Mouse (Mus musculus): ENCODE measurements around the gene Frmpd2. TPM values are rescaled to one million over a fixed set of nuclear protein-coding genes. Genes with fewer than 3 reads are reported as not detected.
"Not testable (repeated sequence)": the region's sequence is repeated elsewhere in the genome, so short reads cannot be mapped to it uniquely, and the experiment has no call there.

The Frmpd2 gene
- polyA plus RNA-seq (2011; ENCODE audit: insufficient read depth, insufficient read length, low read depth, missing spikeins): 11.2 and 12.4 TPM in 2 replicates

DNA sequence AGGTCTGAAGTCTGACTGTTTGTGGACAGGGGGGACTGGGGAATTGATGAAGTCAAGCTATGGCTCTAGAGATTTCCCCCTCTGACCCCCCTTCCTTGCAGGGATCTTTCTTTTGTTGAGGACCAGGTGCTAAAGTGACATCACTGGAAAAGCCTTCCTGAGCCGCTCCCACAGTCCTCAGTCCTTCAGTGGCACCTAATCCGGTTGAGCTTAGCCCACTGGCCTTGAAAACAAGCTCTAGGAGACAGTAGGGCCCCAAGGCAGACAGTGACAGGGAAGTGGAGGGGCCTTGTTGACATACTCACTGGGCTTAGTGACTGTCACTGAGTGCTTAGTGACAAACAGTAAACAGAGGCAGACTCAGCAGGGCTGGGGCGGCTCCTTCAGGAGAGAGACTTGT lies at the start of gene Frmpd2:
Gene Frmpd2 (plus strand): TSS at position 366 of the 400 bp plus-strand sequence.
- no peak within 1 kb of the TSS for H3K27ac ChIP-seq (ENCODE audit: insufficient read depth, low read length)
- no peaks in the 10 kb centered on the region for H3K36me3 ChIP-seq (ENCODE audit: control insufficient read depth, insufficient read depth, low read length, poor library complexity, severe bottlenecking)
- no peaks in the 10 kb centered on the region; the same call in 1 of the 2 replicates for H3K27me3 ChIP-seq (ENCODE audit: control insufficient read depth, insufficient read depth, low read length, poor library complexity, severe bottlenecking)
- no peak for TF ChIP-seq POLR2A (IDR thresholded peaks at IDR 0.05; ENCODE audit: insufficient read depth, low read length)
- no peak for TF ChIP-seq EP300 (IDR thresholded peaks at IDR 0.05; ENCODE audit: insufficient read depth, low read depth, low read length)
- no peak for TF ChIP-seq CTCF (IDR thresholded peaks at IDR 0.05; ENCODE audit: low read depth, low read length)
- no peaks in the 10 kb centered on the region for H3K4me1 ChIP-seq (ENCODE audit: control insufficient read depth, insufficient read depth, low read length)
- no peak within 1 kb of the TSS for H3K9ac ChIP-seq (ENCODE audit: low read depth, poor library complexity, severe bottlenecking)
- H3K4me3 ChIP-seq (ENCODE audit: low read depth, low read length): no peak within 1 kb of the TSS
- H3K9me3 ChIP-seq (replicated peaks; ENCODE audit: control insufficient read depth, insufficient read depth, low read length, poor library complexity, severe bottlenecking): no peaks in the 10 kb centered on the region

GRCm38 (mm10) chr14:33423003-33423402 lies 48.5 kb upstream of the Frmpd2 start:
- Histone ChIP-seq H3K9ac (ENCODE audit: low read depth, poor library complexity, severe bottlenecking) (no peak overlapping the region), H3K4me1 (ENCODE audit: control insufficient read depth, insufficient read depth, low read length) (no peaks in the 10 kb centered on the region), H3K27me3 (ENCODE audit: control insufficient read depth, insufficient read depth, low read length, poor library complexity, severe bottlenecking) (no peaks in the 10 kb centered on the region), H3K9me3 (replicated peaks; ENCODE audit: control insufficient read depth, insufficient read depth, low read length, poor library complexity, severe bottlenecking) (no peaks in the 10 kb centered on the region; the same call in 1 of the 2 replicates), H3K36me3 (ENCODE audit: control insufficient read depth, insufficient read depth, low read length, poor library complexity, severe bottlenecking) (no peaks in the 10 kb centered on the region), H3K4me3 (ENCODE audit: low read depth, low read length) (no peak overlapping the region), H3K27ac (ENCODE audit: insufficient read depth, low read length) (no peak overlapping the region)
- TF ChIP-seq EP300 (IDR thresholded peaks at IDR 0.05; ENCODE audit: insufficient read depth, low read depth, low read length) (no peak), POLR2A (IDR thresholded peaks at IDR 0.05; ENCODE audit: insufficient read depth, low read length) (no peak), CTCF (IDR thresholded peaks at IDR 0.05; ENCODE audit: low read depth, low read length) (no peak)

DNA sequence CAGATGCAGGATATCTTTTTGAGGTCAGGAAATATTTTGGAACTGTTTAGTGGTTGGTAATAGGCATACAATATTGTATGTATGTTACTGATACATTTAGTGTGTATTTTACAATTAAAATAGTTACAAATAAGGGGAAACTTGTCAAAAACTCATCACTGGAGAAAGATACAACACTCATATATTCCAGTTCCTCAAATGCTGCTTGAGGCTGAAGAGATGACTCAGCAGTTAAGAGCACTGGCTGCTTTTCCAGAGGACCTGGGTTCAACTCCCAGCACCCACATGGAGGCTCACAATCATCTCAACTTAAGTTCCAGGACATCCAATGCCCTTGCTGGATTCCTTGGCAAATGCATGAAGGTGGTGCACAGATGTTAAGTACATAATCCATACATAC lies 47.4 kb upstream of the Frmpd2 start:
- Histone ChIP-seq H3K4me1 (ENCODE audit: control insufficient read depth, insufficient read depth, low read length) (no peaks in the 10 kb centered on the region), H3K27me3 (ENCODE audit: control insufficient read depth, insufficient read depth, low read length, poor library complexity, severe bottlenecking) (no peaks in the 10 kb centered on the region), H3K36me3 (ENCODE audit: control insufficient read depth, insufficient read depth, low read length, poor library complexity, severe bottlenecking) (no peaks in the 10 kb centered on the region), H3K9me3 (replicated peaks; ENCODE audit: control insufficient read depth, insufficient read depth, low read length, poor library complexity, severe bottlenecking) (no peaks in the 10 kb centered on the region; the same call in 1 of the 2 replicates), H3K27ac (ENCODE audit: insufficient read depth, low read length) (no peak overlapping the region), H3K9ac (ENCODE audit: low read depth, poor library complexity, severe bottlenecking) (no peak overlapping the region), H3K4me3 (ENCODE audit: low read depth, low read length) (no peak overlapping the region)
- TF ChIP-seq CTCF (IDR thresholded peaks at IDR 0.05; ENCODE audit: low read depth, low read length) (no peak), POLR2A (IDR thresholded peaks at IDR 0.05; ENCODE audit: insufficient read depth, low read length) (no peak), EP300 (IDR thresholded peaks at IDR 0.05; ENCODE audit: insufficient read depth, low read depth, low read length) (no peak)

GRCm38 (mm10) chr14:33432485-33432884 lies 39.0 kb upstream of the Frmpd2 start:
- H3K4me1 ChIP-seq (ENCODE audit: control insufficient read depth, insufficient read depth, low read length); H3K4me3 ChIP-seq (ENCODE audit: low read depth, low read length); H3K27ac ChIP-seq (ENCODE audit: insufficient read depth, low read length); H3K9ac ChIP-seq (ENCODE audit: low read depth, poor library complexity, severe bottlenecking); H3K36me3 ChIP-seq (ENCODE audit: control insufficient read depth, insufficient read depth, low read length, poor library complexity, severe bottlenecking); H3K9me3 ChIP-seq (replicated peaks; ENCODE audit: control insufficient read depth, insufficient read depth, low read length, poor library complexity, severe bottlenecking); H3K27me3 ChIP-seq (ENCODE audit: control insufficient read depth, insufficient read depth, low read length, poor library complexity, severe bottlenecking): not testable (repeated sequence)

GRCm38 (mm10) chr14:33443780-33444179 lies 27.7 kb upstream of the Frmpd2 start:
- Histone ChIP-seq H3K9ac (ENCODE audit: low read depth, poor library complexity, severe bottlenecking) (no peak overlapping the region), H3K27ac (ENCODE audit: insufficient read depth, low read length) (no peak overlapping the region), H3K4me3 (ENCODE audit: low read depth, low read length) (no peak overlapping the region), H3K27me3 (ENCODE audit: control insufficient read depth, insufficient read depth, low read length, poor library complexity, severe bottlenecking) (peaks cover 2% of the 10 kb centered on the region; the same call in 1 of the 2 replicates), H3K9me3 (replicated peaks; ENCODE audit: control insufficient read depth, insufficient read depth, low read length, poor library complexity, severe bottlenecking) (no peaks in the 10 kb centered on the region), H3K4me1 (ENCODE audit: control insufficient read depth, insufficient read depth, low read length) (peaks cover 1% of the 10 kb centered on the region), H3K36me3 (ENCODE audit: control insufficient read depth, insufficient read depth, low read length, poor library complexity, severe bottlenecking) (no peaks in the 10 kb centered on the region)
- no peak for TF ChIP-seq CTCF (IDR thresholded peaks at IDR 0.05; ENCODE audit: low read depth, low read length)
- TF ChIP-seq POLR2A (IDR thresholded peaks at IDR 0.05; ENCODE audit: insufficient read depth, low read length): no peak
- no peak for TF ChIP-seq EP300 (IDR thresholded peaks at IDR 0.05; ENCODE audit: insufficient read depth, low read depth, low read length)

- Histone ChIP-seq H3K9me3 (replicated peaks; ENCODE audit: control insufficient read depth, insufficient read depth, low read length, poor library complexity, severe bottlenecking) (no peaks in the 10 kb centered on the region), H3K9ac (ENCODE audit: low read depth, poor library complexity, severe bottlenecking) (peak overlapping the region; percentile 94), H3K4me3 (ENCODE audit: low read depth, low read length) (peak overlapping the region; percentile 96; the same call in 1 of the 2 replicates), H3K4me1 (ENCODE audit: control insufficient read depth, insufficient read depth, low read length) (peaks cover 1% of the 10 kb centered on the region), H3K27ac (ENCODE audit: insufficient read depth, low read length) (no peak overlapping the region), H3K36me3 (ENCODE audit: control insufficient read depth, insufficient read depth, low read length, poor library complexity, severe bottlenecking) (no peaks in the 10 kb centered on the region), H3K27me3 (ENCODE audit: control insufficient read depth, insufficient read depth, low read length, poor library complexity, severe bottlenecking) (peaks cover 2% of the 10 kb centered on the region; the same call in 1 of the 2 replicates)
- TF ChIP-seq EP300 (IDR thresholded peaks at IDR 0.05; ENCODE audit: insufficient read depth, low read depth, low read length): no peak
- no peak for TF ChIP-seq POLR2A (IDR thresholded peaks at IDR 0.05; ENCODE audit: insufficient read depth, low read length)
- no peak for TF ChIP-seq CTCF (IDR thresholded peaks at IDR 0.05; ENCODE audit: low read depth, low read length)
Measured at GRCm38 (mm10) chr14:33445962-33446361, 25.5 kb upstream of the Frmpd2 start.

Data from ES-Bruce4 (cell line).